Mouse (Mus musculus) G1E (cell line): ENCODE measurements around the gene Hoxa11. TPM values are rescaled to one million over a fixed set of nuclear protein-coding genes. Genes with fewer than 3 reads are reported as not detected.

Source experiments
- ATAC-seq: 2 replicates; pipeline ENCODE4 v1.8.0; 2016; ENCODE audit warnings: mild to moderate bottlenecking; ENCODE audit not compliant: insufficient number of reproducible peaks, poor library complexity, low FRiP score, severe bottlenecking; ENCODE audit errors: extremely low read depth
- DNase-seq: peaks from one replicate; pipeline ENCODE4 v3.0.0; 2012; ENCODE audit warnings: low spot score
- H3K27me3 ChIP-seq: 2 replicates; pipeline ENCODE4 v1.6.1; 2012; ENCODE audit warnings: mild to moderate bottlenecking, low read length, inconsistent platforms; ENCODE audit not compliant: insufficient read depth
- H3K36me3 ChIP-seq: replicated peaks from 2 replicates; pipeline ENCODE3; 2012; ENCODE audit warnings: mild to moderate bottlenecking, inconsistent platforms
- H3K4me1 ChIP-seq: 2 replicates; pipeline ENCODE4 v1.6.1; 2012; ENCODE audit warnings: low read depth, low read length, inconsistent platforms, mixed read lengths; ENCODE audit not compliant: insufficient read depth
- H3K4me3 ChIP-seq: 2 replicates; pipeline ENCODE4 v1.5.1; 2012; ENCODE audit warnings: low read depth, mild to moderate bottlenecking, inconsistent platforms, low read length, moderate library complexity, mixed read lengths
- H3K9me3 ChIP-seq: replicated peaks from 2 replicates; pipeline ENCODE4 v1.6.1; 2012; ENCODE audit warnings: inconsistent platforms
- CTCF ChIP-seq: IDR thresholded peaks from 2 replicates; pipeline ENCODE4 v1.5.1; 2012; ENCODE audit warnings: low read depth, low read length, inconsistent platforms, mixed read lengths
- GATA1 ChIP-seq: IDR thresholded peaks from 2 replicates; pipeline ENCODE4 v1.6.1; 2012; ENCODE audit warnings: borderline replicate concordance, low read length, inconsistent platforms, mixed read lengths
- GATA2 ChIP-seq: IDR thresholded peaks from 2 replicates; pipeline ENCODE4 v1.6.1; 2012; ENCODE audit warnings: low read depth, low read length, inconsistent platforms, borderline replicate concordance
- POLR2AphosphoS5 ChIP-seq: IDR thresholded peaks from 2 replicates; pipeline ENCODE4 v1.6.1; 2012; ENCODE audit warnings: low read depth, low read length, inconsistent platforms; ENCODE audit not compliant: insufficient replicate concordance
- TAL1 ChIP-seq: conservative IDR thresholded peaks from 2 replicates; pipeline ENCODE4 v1.6.1; 2012; ENCODE audit warnings: low read depth, low read length, inconsistent platforms, mixed read lengths
- polyA plus RNA-seq: library from polyadenylated mRNA; stranded (reverse); fragments of >175 nt; gene quantifications from 2 replicates; pipeline ENCODE4 v1.2.3, GENCODE M21; 2012
- total RNA-seq, 2 experiments: library from RNA; stranded (forward) in 1 of 2; stranded (reverse) in 1 of 2; fragments of 200-1000 nt in 1 of 2; fragments of >200 nt in 1 of 2; fragmentation: Nextera tagmentation in 1 of 2; gene quantifications; 2 replicates each; pipeline ENCODE4 v1.2.3; 2014 to 2017

Hoxa11 gene
- total and polyA plus RNA-seq, 3 experiments = not detected

DNA sequence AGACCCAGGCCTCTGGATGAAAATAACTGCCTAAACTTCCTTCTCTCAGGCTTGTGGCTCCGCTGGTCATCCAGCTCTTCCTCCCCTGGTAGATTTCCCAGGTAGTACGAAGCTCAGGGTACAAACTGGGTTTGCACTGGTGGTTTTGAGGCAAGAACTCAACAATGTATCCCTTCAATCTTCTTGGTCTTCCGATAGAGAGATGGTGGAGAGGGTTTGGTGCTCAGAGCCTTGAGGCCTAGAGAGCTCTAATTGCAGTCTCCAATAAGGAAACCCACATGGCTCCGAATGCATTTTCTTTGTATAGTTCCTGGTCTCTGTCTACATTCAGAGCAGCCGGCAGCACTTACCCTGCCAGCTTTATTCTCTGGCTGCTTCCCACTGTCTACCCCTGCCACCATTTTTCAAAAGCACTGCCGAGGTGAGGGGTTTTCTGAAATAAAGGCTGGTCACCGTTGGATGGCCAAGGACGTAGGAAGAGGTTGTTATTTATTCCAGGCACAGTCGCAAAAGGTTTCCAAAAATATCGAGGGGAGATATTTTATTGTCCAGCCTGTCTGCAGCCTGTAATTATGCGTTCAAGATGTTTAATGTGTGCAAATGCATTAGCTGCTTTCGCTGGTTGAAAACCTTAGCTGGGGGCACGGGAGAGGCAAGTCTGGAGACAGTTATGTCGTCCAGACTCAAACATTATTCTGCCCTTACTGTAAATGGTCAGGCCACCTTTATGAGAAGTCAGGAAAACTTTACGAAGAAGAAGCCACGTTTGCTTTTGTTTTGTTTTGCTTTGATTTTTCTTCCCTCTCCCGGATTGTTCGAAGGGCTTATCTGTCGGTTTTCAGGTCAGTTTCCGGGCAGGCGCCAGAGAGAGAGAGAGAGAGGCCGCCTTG, 27.4 kb upstream of the Hoxa11 start:
- DNase-seq (no peak), ATAC-seq (no peak)
- Histone ChIP-seq H3K27me3 (peaks cover 10% of the 10 kb centered on the region), H3K4me3 (no peak overlapping the region), H3K4me1 (no peaks in the 10 kb centered on the region), H3K36me3 (no peaks in the 10 kb centered on the region), H3K9me3 (no peaks in the 10 kb centered on the region)
- no peak for TF ChIP-seq POLR2AphosphoS5
- TF ChIP-seq GATA1 = no peak
- TF ChIP-seq CTCF = no peak
- no peak for TF ChIP-seq GATA2
- TF ChIP-seq TAL1 = no peak

DNA sequence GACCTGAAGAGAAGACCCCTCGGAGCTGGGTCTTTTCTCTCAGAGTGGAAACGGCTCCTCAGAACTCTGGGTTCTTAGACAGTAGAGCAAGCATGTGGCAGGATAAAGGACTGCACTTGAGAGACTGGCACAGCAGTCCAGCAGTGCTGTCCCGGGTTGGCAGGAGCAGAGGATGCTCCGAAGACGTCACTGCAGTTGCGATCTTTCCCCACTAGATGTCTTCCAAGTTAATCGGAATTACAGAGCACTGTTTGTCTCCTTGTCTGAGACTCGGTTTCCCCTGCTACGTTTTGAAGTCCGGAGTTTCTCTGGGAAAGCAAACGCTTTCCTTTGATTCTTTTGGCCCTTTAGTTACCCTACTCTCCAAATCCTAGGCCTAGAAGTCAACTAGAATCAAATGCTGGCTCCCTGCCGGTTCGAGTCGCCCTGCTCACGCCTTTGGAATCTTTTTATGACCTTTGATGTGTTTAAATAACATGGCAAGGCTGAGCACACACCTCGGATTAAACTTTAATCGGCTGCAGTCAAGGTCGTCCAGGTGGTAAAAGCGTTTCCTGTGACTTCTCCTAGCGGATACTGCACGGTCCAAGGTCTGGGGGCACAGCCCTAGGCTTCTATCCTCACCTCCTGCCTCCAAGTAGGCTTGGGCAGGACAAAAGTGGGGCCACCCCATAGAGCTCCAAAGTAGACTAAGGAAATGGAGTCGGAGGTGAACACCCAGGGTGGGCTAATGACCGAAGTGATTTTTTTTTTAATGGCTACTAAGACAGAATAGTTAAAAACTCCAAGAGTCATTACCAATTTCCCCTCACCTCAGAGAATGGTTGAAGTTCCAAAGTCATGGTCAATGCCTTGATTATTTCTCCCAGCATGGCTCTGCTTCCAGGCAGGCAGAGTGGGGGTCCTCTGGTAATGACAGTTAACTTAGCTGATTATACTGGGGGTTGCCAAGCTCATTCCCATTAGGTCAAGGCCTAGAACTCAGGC, 25.2 kb upstream of the Hoxa11 start:
- no peaks in the 10 kb centered on the region for H3K4me1 ChIP-seq
- ATAC-seq (no peak), DNase-seq (no peak)
- no peaks in the 10 kb centered on the region for H3K9me3 ChIP-seq
- no peak overlapping the region for H3K4me3 ChIP-seq
- H3K27me3 ChIP-seq = peaks cover 17% of the 10 kb centered on the region
- no peak for TF ChIP-seq CTCF
- no peak for TF ChIP-seq GATA1
- no peak for TF ChIP-seq POLR2AphosphoS5
- TF ChIP-seq GATA2 = no peak
- no peak for TF ChIP-seq TAL1
- no peaks in the 10 kb centered on the region for H3K36me3 ChIP-seq

DNA sequence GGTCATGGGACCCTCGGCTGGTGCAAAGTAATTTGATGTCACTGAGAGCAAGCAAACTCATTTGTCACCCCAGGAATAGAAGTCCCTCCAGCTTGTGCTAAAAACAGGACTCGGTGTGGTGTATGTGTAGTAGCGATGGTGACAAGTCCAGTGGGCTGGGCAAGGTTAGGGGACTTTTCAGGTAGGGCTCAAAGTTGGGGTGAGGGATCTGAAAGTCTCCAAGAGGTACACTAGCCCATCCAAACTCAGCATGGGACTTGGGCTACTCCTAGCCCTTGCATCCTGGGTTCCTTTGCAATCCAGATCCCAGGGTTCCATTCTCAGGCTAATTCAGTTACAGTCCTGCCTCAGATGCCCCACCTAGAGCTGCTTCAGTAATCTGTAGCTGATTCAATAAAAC, 23.1 kb upstream of the Hoxa11 start:
- H3K27me3 ChIP-seq = peaks cover 30% of the 10 kb centered on the region
- TF ChIP-seq GATA2 (no peak), GATA1 (no peak), POLR2AphosphoS5 (no peak), TAL1 (no peak), CTCF (no peak)

DNA sequence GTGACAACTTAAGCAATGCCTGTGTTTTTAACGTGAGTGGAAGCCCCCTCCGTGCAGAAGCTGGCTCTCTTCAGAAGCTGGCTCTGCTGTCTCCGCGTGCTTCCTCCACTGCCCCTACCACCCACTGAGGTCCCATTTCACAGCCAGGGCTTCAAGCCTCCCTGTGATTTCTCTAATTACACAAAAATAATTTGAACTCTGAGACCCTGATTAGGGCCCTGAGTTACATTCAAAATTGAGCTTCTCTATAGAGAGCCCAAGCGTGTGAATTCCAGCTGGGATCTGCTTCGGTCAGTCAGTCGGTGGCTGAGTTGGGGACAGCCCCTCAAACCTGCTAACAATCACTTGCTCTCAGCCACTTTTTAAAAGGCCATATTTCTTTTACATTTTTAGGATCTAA, 22.7 kb upstream of the Hoxa11 start:
- Histone ChIP-seq H3K4me3 (no peak overlapping the region), H3K27me3 (peaks cover 30% of the 10 kb centered on the region), H3K36me3 (no peaks in the 10 kb centered on the region), H3K4me1 (no peaks in the 10 kb centered on the region), H3K9me3 (no peaks in the 10 kb centered on the region)
- no peak for DNase-seq
- no peak for ATAC-seq
- no peak for TF ChIP-seq GATA2
- no peak for TF ChIP-seq POLR2AphosphoS5
- no peak for TF ChIP-seq CTCF
- TF ChIP-seq GATA1 = no peak
- TF ChIP-seq TAL1 = no peak

More for the DNA sequence above, 23.1 kb upstream of the Hoxa11 start:
- H3K4me3 ChIP-seq = no peak overlapping the region
- H3K36me3 ChIP-seq = no peaks in the 10 kb centered on the region
- H3K4me1 ChIP-seq = no peaks in the 10 kb centered on the region
- no peak for ATAC-seq
- DNase-seq = no peak
- no peaks in the 10 kb centered on the region for H3K9me3 ChIP-seq

DNA sequence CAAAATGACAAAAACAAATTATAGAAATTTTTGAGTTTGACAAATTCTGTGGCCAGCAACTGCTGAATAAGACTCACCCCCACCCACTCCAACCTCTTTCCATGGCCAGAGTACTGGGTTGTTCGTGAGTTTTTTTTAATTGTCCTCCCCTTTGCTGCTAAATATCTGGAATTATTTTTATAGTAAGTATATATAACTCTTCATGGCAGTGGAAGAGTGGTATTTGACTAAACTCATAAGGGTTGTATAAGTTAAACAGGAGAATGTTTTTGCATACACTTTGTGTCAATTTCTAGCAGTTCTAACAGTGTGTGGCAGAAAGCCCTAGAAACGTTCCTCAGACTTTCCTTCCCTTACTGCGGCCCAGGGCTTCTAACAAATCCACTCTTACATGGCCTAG, 22.1 kb upstream of the Hoxa11 start:
- no peak for ATAC-seq
- TF ChIP-seq CTCF (no peak), GATA1 (no peak), GATA2 (no peak), POLR2AphosphoS5 (no peak), TAL1 (no peak)
- Histone ChIP-seq H3K36me3 (no peaks in the 10 kb centered on the region), H3K9me3 (no peaks in the 10 kb centered on the region), H3K4me3 (no peak overlapping the region), H3K27me3 (peaks cover 35% of the 10 kb centered on the region), H3K4me1 (no peaks in the 10 kb centered on the region)
- DNase-seq = no peak
